Mouse (Mus musculus) large intestine, adult 2 months (tissue): ENCODE measurements at regions not wholly inside any gene's neighbourhood (a gene's known extent, or its start where the extent isn't known, plus 50 kb on each side); places are given as distances from the start of the nearest gene placed in this dataset.

ENCODE experiments used
- DNase-seq: peaks from one replicate; pipeline ENCODE4 v3.0.0-alpha.2; 2012; ENCODE audit warnings: low read depth, low spot score
- WGBS: fragments of 180-500 bp; shearing (Covaris S2); methylation state at CpG from one replicate; pipeline ENCODE4 v1.1.7; 2018; 5-methylcytosine and 5-hydroxymethylcytosine counted together

- no peak for DNase-seq
- 67% methylated on average over 5 of the region's 5 CpGs for WGBS
Measured at GRCm38 (mm10) chr13:3752334-3752733, 51.8 kb downstream of the Calml3 start.

DNA sequence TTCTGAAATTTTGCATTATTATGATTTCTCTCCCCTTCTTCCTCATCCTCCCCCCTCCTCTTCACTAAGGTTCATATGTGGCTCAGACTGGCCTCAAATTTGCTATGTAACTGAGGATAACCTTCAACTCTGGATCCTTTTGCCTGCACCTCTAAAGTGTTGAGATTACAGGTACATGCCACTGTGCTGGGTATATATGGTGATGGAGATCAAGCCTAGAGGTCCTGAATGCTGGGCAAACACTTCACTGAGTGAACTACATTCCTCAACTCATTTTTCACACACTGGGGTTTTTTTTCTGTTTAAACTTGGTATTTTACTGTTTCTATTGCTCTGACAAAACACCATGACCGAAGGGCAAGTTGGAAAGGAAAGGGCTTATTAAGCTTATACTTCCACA lies 52.9 kb downstream of the Calml3 start:
- WGBS = 72% methylated on average over 1 of the region's 1 CpGs

GRCm38 (mm10) chr13:3750756-3751155 lies 53.4 kb downstream of the Calml3 start:
- no peak for DNase-seq
- WGBS = 62% methylated on average over 1 of the region's 1 CpGs

More for the DNA sequence above, 52.9 kb downstream of the Calml3 start:
- no peak for DNase-seq

GRCm38 (mm10) chr13:3749646-3750045 lies 54.5 kb downstream of the Calml3 start:
- DNase-seq = no peak
- WGBS = 19% methylated on average over 3 of the region's 3 CpGs

GRCm38 (mm10) chr13:3748859-3749258 lies 55.3 kb downstream of the Calml3 start:
- no peak for DNase-seq
- WGBS = 85% methylated on average over 5 of the region's 5 CpGs

DNA sequence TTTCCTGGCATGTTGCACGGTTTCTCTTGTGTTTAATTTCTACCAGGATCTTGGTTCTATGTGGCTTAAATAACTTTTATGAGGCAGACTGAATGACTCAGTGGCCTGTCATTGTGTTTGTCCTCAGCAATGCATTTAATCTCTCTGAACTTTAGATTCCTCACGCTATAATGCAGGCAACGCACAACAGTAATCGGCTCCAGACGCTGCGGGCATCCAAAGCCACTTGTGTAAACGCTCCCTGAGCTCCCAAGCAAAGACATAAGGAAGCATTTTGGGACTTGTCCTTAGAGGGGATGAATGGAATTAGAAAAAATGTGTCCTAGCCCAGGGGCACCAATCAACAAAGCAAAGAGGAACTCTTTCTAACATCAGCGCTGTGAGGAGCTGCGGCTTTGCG lies 57.6 kb downstream of the Calml3 start:
- peak; percentile 80 for DNase-seq
- 30% methylated on average over 10 of the region's 10 CpGs for WGBS

DNA sequence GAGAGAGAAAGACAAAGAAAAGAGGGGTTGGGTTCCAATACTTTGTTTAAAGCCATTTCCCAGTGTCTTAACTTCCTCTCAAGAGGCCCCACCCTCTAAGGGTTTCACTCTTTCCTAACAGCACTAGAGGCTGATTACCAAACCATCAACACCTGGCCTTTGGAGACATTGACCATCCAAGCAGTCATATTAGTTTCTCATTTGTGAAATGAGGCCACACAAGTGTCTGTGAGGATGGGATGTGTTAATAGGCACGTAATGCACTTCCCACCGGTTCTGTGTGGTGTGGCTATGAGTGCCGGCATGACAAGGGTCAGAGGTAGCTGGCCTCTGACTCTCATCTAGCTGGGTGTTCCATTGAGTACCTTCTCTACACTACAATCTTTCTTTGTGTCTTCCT lies 59.2 kb downstream of the Calml3 start:
- 76% methylated on average over 3 of the region's 3 CpGs for WGBS
- DNase-seq = no peak

- peak; percentile 95 for DNase-seq
- WGBS = 28% methylated on average over 6 of the region's 6 CpGs
Measured at GRCm38 (mm10) chr13:3743692-3744457, 60.2 kb downstream of the Calml3 start.

DNA sequence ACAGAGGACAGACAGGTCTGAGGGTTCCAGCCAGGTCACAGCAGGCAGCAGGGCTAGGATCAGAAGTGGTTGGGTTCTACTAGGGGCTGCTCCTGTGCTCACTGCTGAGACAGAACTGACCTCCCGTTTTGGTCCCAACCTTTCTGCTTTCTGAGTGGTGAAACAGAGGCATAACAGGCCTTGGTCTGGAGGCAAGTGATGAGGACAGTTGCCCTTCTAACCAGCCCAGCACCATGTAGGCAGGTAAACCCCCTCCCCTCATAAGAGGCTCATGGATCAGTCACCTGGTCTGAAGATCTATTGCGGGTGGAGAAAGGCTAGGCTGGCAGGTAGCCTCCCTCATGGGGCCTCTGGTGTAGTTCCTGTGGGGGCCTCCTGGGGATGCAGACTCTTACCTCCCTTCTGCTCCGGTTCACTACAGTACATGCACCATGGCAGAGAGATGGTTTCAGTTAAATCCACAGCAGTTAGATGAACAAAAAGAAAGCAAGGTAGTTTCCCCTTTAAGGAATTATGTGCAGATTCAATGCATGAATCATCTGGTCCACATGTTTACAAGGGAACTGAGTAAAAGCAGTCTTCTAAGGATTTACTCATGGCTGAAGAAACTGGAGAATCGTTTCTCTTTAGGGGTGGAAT lies 61.2 kb downstream of the Calml3 start:
- WGBS = 8% methylated on average over 4 of the region's 4 CpGs
- DNase-seq = no peak

DNA sequence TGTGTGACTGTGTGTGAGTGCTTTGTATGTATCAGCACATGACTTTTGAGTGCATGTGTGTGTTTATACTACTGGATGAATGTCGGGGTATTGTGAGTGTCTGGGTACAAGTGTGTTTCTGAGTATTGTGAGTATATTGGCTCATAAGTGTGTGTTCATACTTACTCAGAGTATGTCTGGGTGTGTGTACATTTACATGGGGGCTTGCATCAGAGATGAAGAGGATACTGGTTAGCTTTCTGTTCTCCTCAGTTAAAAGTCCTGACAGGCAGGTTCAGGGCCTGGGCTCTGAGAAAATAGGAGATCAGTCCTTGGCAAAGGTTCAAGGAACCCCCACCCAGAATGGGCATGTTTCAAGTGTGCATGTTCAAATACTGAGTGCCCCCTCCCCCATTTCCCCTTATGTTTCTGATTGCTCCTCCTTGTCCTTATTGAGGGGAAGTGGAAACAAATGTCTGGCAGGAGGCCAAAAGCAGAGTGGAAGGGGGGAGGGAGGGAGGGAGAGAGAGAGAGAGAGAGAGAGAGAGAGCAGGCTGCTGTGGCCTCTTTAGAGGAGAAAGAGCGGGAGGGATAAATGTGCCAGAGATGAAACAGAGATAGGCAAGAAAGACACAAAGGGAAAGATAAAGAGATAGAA lies 61.9 kb downstream of the Calml3 start:
- DNase-seq = no peak
- 47% methylated on average over 2 of the region's 2 CpGs for WGBS

DNA sequence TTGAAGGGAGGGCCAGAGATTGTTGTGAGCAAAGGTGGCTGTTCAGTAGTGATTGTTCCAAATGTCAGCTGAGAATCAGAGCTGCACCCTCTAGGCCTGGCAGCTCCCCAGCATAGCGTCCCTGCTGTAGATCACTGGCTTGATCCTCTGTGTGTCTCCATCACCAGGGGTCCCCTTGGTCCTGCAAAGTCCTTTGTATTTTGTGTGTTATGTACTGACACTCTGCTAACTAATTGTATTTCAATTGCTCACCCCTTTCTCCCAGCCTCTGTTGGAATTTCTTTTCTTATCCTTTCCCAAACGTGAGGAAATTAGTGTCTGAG lies 73.5 kb downstream of the Calml3 start:
- 22% methylated on average over 2 of the region's 2 CpGs for WGBS
- no peak for DNase-seq

GRCm38 (mm10) chr13:3729926-3730698 lies 74.0 kb downstream of the Calml3 start:
- no peak for DNase-seq
- 11% methylated on average over 3 of the region's 3 CpGs for WGBS

- no peak for DNase-seq
- WGBS = 70% methylated on average over 3 of the region's 3 CpGs
Measured at GRCm38 (mm10) chr13:3728888-3729287, 75.2 kb downstream of the Calml3 start.

GRCm38 (mm10) chr13:3726331-3726781 lies 77.8 kb downstream of the Calml3 start:
- WGBS = 25% methylated on average over 5 of the region's 5 CpGs
- DNase-seq = no peak

DNA sequence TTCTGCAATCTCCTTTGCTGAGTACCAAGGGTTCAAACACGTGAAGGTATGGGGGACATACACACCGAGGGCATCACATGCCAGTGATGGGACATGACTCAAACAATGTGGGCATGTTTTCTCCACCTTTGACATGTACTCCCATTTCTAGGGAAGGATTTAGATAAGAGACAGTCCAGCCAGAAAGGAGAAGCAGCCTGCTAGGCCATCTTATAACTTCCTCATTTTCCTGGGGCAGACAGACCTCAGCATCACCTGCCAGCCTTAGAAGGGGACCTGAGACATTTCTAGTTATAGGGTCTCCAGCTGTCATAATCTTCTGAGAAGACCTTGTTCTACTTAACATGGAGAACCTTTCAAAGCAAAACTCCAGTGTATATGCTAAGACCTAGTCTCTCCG lies 78.3 kb downstream of the Calml3 start:
- DNase-seq = no peak
- WGBS = 70% methylated on average over 3 of the region's 3 CpGs

DNA sequence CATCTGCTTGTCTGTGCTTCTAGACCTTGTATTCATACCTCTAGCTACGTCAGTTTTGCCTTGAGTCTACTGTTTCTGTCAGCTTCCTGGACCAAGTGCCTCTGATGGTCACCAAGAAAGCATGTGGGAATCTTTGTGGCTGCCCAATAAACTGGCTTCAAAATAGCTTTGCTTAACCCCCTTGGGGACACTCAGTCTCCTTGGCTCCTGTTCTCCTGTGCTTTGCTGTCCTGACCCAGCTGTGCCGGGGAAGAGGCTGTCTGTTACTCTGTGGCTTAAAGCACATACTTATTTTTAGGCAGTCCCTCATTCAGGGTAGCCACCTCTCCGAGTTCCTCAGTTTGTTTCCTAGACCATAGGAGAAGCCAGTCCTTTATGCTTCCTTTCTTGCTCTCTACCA lies 79.8 kb downstream of the Calml3 start:
- DNase-seq = no peak
- WGBS = 79% methylated on average over 3 of the region's 3 CpGs

DNA sequence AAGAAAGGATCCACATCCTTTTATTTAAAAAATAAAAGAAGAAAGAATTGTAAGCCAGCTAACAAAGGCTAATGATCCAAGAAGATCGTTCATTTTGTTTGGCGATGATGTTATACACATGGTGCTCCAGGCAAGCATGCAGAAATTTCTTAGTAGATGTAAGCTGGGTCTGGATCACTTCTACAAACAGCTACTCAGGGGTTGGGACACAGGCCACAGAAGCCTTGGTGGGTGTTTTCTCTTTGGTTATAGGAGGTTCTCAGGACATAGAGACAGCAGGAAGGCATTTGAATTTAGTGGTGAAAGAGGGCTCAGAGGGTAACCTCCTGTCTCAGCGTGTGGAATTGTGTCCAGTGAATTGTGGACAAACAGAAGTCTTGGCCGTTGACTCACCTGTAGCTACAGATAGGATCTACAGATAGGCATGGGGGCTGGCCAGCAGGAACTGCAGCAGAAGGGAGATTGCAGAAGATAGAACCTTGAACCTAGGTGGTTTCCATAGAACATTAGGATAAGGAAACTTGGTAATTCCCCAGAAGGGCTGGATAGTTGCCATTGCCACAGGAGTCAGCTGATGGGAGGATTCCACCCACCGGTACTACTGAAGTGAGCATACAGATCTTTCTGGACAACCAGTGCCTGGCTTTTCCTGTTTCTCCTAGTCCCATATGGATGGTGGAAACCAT lies 80.5 kb downstream of the Calml3 start:
- no peak for DNase-seq

GRCm38 (mm10) chr13:3715019-3715418 lies 81.2 kb downstream of the Asb13 start:
- WGBS = 82% methylated on average over 4 of the region's 4 CpGs
- no peak for DNase-seq

More for the DNA sequence above, 80.5 kb downstream of the Calml3 start:
- 56% methylated on average over 5 of the region's 5 CpGs for WGBS

- 72% methylated on average over 19 of the region's 19 CpGs for WGBS
- no peak for DNase-seq
Measured at GRCm38 (mm10) chr13:3712497-3713160, 78.8 kb downstream of the Asb13 start.
